Mouse (Mus musculus): ENCODE data around the gene Poc1a. TPM values are rescaled to one million over a fixed set of nuclear protein-coding genes. Genes with fewer than 3 reads are reported as not detected.

Poc1a gene
- total and polyA plus RNA-seq, 3 experiments, result 14.8 to 25.6 (median 20.2) TPM

GRCm38 (mm10) chr9:106386181-106386864 is 105.5 kb downstream of the Poc1a start:
- Histone ChIP-seq H3K27me3 (ENCODE audit: insufficient read depth, low read length) (peaks cover 70% of the 10 kb centered on the region), H3K4me3 (ENCODE audit: low read depth, low read length) (no peak overlapping the region), H3K4me1 (ENCODE audit: insufficient read depth, low read depth, low read length) (peaks cover 9% of the 10 kb centered on the region), H3K36me3 (replicated peaks) (no peaks in the 10 kb centered on the region), H3K9me3 (replicated peaks) (no peaks in the 10 kb centered on the region)
- ATAC-seq (ENCODE audit: extremely low read depth, insufficient number of reproducible peaks, low FRiP score, poor library complexity, severe bottlenecking) (no peak), DNase-seq (ENCODE audit: low spot score) (no peak)
- TF ChIP-seq GATA2 (IDR thresholded peaks at IDR 0.05; ENCODE audit: borderline replicate concordance, low read depth, low read length) (no peak), CTCF (IDR thresholded peaks at IDR 0.05; ENCODE audit: low read depth, low read length) (no peak), GATA1 (IDR thresholded peaks at IDR 0.05; ENCODE audit: borderline replicate concordance, low read length) (no peak), POLR2AphosphoS5 (IDR thresholded peaks at IDR 0.05; ENCODE audit: insufficient replicate concordance, low read depth, low read length) (no peak), TAL1 (conservative IDR thresholded peaks at IDR 0.05; ENCODE audit: low read depth, low read length) (no peak)

- H3K27me3 ChIP-seq (ENCODE audit: insufficient read depth, low read length), result peaks cover 39% of the 10 kb centered on the region
- TF ChIP-seq CTCF (IDR thresholded peaks at IDR 0.05; ENCODE audit: low read depth, low read length), result no peak
- TF ChIP-seq POLR2AphosphoS5 (IDR thresholded peaks at IDR 0.05; ENCODE audit: insufficient replicate concordance, low read depth, low read length), result no peak
- no peak for TF ChIP-seq TAL1 (conservative IDR thresholded peaks at IDR 0.05; ENCODE audit: low read depth, low read length)
- no peak for TF ChIP-seq GATA2 (IDR thresholded peaks at IDR 0.05; ENCODE audit: borderline replicate concordance, low read depth, low read length)
- no peak for TF ChIP-seq GATA1 (IDR thresholded peaks at IDR 0.05; ENCODE audit: borderline replicate concordance, low read length)
- peaks cover 39% of the 10 kb centered on the region for H3K4me1 ChIP-seq (ENCODE audit: insufficient read depth, low read depth, low read length)
- no peak for DNase-seq (ENCODE audit: low spot score)
- no peaks in the 10 kb centered on the region for H3K36me3 ChIP-seq (replicated peaks)
- H3K4me3 ChIP-seq (ENCODE audit: low read depth, low read length), result no peak overlapping the region
- no peak for ATAC-seq (ENCODE audit: extremely low read depth, insufficient number of reproducible peaks, low FRiP score, poor library complexity, severe bottlenecking)
- no peaks in the 10 kb centered on the region for H3K9me3 ChIP-seq (replicated peaks)
Measured at GRCm38 (mm10) chr9:106392828-106393527, 112.1 kb downstream of the Poc1a start.

GRCm38 (mm10) chr9:106393548-106393947 is 112.7 kb downstream of the Poc1a start:
- no peak overlapping the region for H3K4me3 ChIP-seq (ENCODE audit: low read depth, low read length)
- H3K36me3 ChIP-seq (replicated peaks), result no peaks in the 10 kb centered on the region
- no peak for ATAC-seq (ENCODE audit: extremely low read depth, insufficient number of reproducible peaks, low FRiP score, poor library complexity, severe bottlenecking)
- no peaks in the 10 kb centered on the region for H3K9me3 ChIP-seq (replicated peaks)
- peaks cover 43% of the 10 kb centered on the region for H3K4me1 ChIP-seq (ENCODE audit: insufficient read depth, low read depth, low read length)
- no peak for DNase-seq (ENCODE audit: low spot score)
- H3K27me3 ChIP-seq (ENCODE audit: insufficient read depth, low read length), result peaks cover 37% of the 10 kb centered on the region
- TF ChIP-seq POLR2AphosphoS5 (IDR thresholded peaks at IDR 0.05; ENCODE audit: insufficient replicate concordance, low read depth, low read length) (no peak), CTCF (IDR thresholded peaks at IDR 0.05; ENCODE audit: low read depth, low read length) (no peak), GATA1 (IDR thresholded peaks at IDR 0.05; ENCODE audit: borderline replicate concordance, low read length) (no peak)

- no peaks in the 10 kb centered on the region for H3K36me3 ChIP-seq (replicated peaks)
- DNase-seq (ENCODE audit: low spot score), result no peak
- H3K27me3 ChIP-seq (ENCODE audit: insufficient read depth, low read length), result peaks cover 34% of the 10 kb centered on the region
- no peaks in the 10 kb centered on the region for H3K9me3 ChIP-seq (replicated peaks)
- peaks cover 56% of the 10 kb centered on the region for H3K4me1 ChIP-seq (ENCODE audit: insufficient read depth, low read depth, low read length)
- no peak for ATAC-seq (ENCODE audit: extremely low read depth, insufficient number of reproducible peaks, low FRiP score, poor library complexity, severe bottlenecking)
- no peak for TF ChIP-seq CTCF (IDR thresholded peaks at IDR 0.05; ENCODE audit: low read depth, low read length)
- no peak for TF ChIP-seq GATA2 (IDR thresholded peaks at IDR 0.05; ENCODE audit: borderline replicate concordance, low read depth, low read length)
- TF ChIP-seq TAL1 (conservative IDR thresholded peaks at IDR 0.05; ENCODE audit: low read depth, low read length), result no peak
- TF ChIP-seq POLR2AphosphoS5 (IDR thresholded peaks at IDR 0.05; ENCODE audit: insufficient replicate concordance, low read depth, low read length), result no peak
- TF ChIP-seq GATA1 (IDR thresholded peaks at IDR 0.05; ENCODE audit: borderline replicate concordance, low read length), result no peak
- H3K4me3 ChIP-seq (ENCODE audit: low read depth, low read length), result no peak overlapping the region
Measured at GRCm38 (mm10) chr9:106394649-106395602, 114.1 kb downstream of the Poc1a start.

GRCm38 (mm10) chr9:106397733-106398132 is 116.9 kb downstream of the Poc1a start:
- DNase-seq (ENCODE audit: low spot score) (no peak), ATAC-seq (ENCODE audit: extremely low read depth, insufficient number of reproducible peaks, low FRiP score, poor library complexity, severe bottlenecking) (peak; percentile 31; the same call in 1 of the 2 replicates)
- peak overlapping the region; percentile 31; the same call in 1 of the 2 replicates for H3K4me3 ChIP-seq (ENCODE audit: low read depth, low read length)
- no peak for TF ChIP-seq POLR2AphosphoS5 (IDR thresholded peaks at IDR 0.05; ENCODE audit: insufficient replicate concordance, low read depth, low read length)
- no peak for TF ChIP-seq CTCF (IDR thresholded peaks at IDR 0.05; ENCODE audit: low read depth, low read length)
- no peak for TF ChIP-seq GATA2 (IDR thresholded peaks at IDR 0.05; ENCODE audit: borderline replicate concordance, low read depth, low read length)
- no peak for TF ChIP-seq TAL1 (conservative IDR thresholded peaks at IDR 0.05; ENCODE audit: low read depth, low read length)
- H3K4me1 ChIP-seq (ENCODE audit: insufficient read depth, low read depth, low read length), result peaks cover 78% of the 10 kb centered on the region
- peaks cover 25% of the 10 kb centered on the region for H3K27me3 ChIP-seq (ENCODE audit: insufficient read depth, low read length)
- H3K36me3 ChIP-seq (replicated peaks), result no peaks in the 10 kb centered on the region
- no peaks in the 10 kb centered on the region for H3K9me3 ChIP-seq (replicated peaks)

Measured in G1E (cell line).